Mouse (Mus musculus): ENCODE data around the gene Gm49661.

Gene Gm49661

GRCm38 (mm10) chr8:84984294-84985048 is 15.2 kb upstream of the Gm49661 start:
- DNase-seq (ENCODE audit: low read depth, low spot score) = no peak

GRCm38 (mm10) chr8:84982499-84983011 is 13.3 kb upstream of the Gm49661 start:
- DNase-seq (ENCODE audit: low read depth, low spot score) = no peak

- no peak for DNase-seq (ENCODE audit: low read depth, low spot score)
Observed at GRCm38 (mm10) chr8:84981644-84982498, 12.6 kb upstream of the Gm49661 start.

- no peak for DNase-seq (ENCODE audit: low read depth, low spot score)
Observed at GRCm38 (mm10) chr8:84980622-84981358, 11.6 kb upstream of the Gm49661 start.

- DNase-seq (ENCODE audit: low read depth, low spot score) = peak; percentile 93
Observed at GRCm38 (mm10) chr8:84979599-84980421, 10.6 kb upstream of the Gm49661 start.

- DNase-seq (ENCODE audit: low read depth, low spot score) = peak; percentile 87
Observed at GRCm38 (mm10) chr8:84978248-84978940, 9.2 kb upstream of the Gm49661 start, which contains the start of gene Junb. Junb (minus strand) TSS chr8:84978718.

GRCm38 (mm10) chr8:84977435-84978247 is 8.4 kb upstream of the Gm49661 start:
- no peak for DNase-seq (ENCODE audit: low read depth, low spot score)

GRCm38 (mm10) chr8:84976763-84977434 is 7.7 kb upstream of the Gm49661 start:
- DNase-seq (ENCODE audit: low read depth, low spot score) = no peak

GRCm38 (mm10) chr8:84976031-84976762 is 7.0 kb upstream of the Gm49661 start:
- DNase-seq (ENCODE audit: low read depth, low spot score) = peak; percentile 96

GRCm38 (mm10) chr8:84975434-84975833 is 6.2 kb upstream of the Gm49661 start:
- DNase-seq (ENCODE audit: low read depth, low spot score) = no peak

- no peak for DNase-seq (ENCODE audit: low read depth, low spot score)
Observed at GRCm38 (mm10) chr8:84974543-84975142, 5.4 kb upstream of the Gm49661 start.

GRCm38 (mm10) chr8:84973803-84974542 is 4.7 kb upstream of the Gm49661 start:
- DNase-seq (ENCODE audit: low read depth, low spot score) = no peak

- DNase-seq (ENCODE audit: low read depth, low spot score) = no peak
Observed at GRCm38 (mm10) chr8:84973079-84973478, 3.8 kb upstream of the Gm49661 start.

GRCm38 (mm10) chr8:84970913-84971312 is 1.7 kb upstream of the Gm49661 start:
- DNase-seq (ENCODE audit: low read depth, low spot score) = no peak

GRCm38 (mm10) chr8:84970135-84970790 is 1.0 kb upstream of the Gm49661 start:
- no peak for DNase-seq (ENCODE audit: low read depth, low spot score)

- no peak for DNase-seq (ENCODE audit: low read depth, low spot score)
Observed at GRCm38 (mm10) chr8:84968650-84969049, 583 bp downstream of the Gm49661 start.
